Mouse (Mus musculus): ENCODE data around the gene Cacybp. TPM values are rescaled to one million over a fixed set of nuclear protein-coding genes. Genes with fewer than 3 reads are reported as not detected.
A peak's percentile ranks its signal among the peaks of the same experiment; 100 is the strongest.

Cacybp gene
- polyA plus RNA-seq (2016; fragmentation: Nextera tagmentation; extraction: Ambion mirVana), result 268 and 274 TPM in 2 replicates

DNA sequence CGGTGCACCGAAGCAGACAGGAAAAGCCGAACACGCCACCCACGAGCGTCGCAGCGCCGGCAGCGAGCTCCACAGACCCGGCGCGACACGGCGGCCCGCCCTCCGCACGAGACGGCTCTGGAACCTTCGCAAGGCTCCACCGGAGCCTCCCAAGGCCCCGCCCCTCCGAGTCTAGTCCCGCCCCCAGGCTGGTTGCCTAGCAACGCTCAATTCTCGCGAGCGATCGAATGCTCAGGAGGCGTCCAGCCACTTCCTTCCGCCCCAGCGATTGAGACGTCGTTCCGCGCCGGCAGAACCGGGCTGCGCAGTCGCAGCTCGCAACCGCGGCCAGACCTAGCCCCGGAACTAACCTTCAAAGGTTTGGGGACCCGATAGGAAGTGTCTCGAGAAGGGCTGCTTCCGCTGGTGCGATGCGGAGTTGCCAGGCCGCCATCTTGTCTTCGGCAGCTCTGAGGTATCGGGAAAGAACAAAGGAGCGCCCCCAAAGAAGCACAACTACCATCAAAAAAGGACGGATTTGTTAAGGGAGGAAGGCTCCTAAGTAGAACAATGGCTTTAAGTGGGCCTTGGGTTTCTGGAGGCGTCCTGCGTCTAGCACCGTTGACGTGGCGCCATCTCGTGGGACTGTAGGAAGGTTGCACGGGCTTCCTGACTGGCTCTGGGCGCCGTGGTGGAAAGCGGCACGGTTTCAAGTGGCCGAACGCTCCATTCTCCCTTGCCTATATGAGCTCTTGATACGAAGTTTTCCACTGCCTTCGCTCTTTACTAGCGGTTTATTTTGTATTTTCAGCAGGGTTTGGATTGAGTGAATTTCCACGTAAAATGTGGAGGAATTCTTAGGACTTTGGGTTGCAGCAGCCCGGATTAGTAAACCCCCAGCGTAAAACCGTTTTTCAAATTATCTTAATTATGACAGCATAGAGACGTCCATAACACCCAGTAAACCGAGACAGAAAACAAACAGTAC lies at the start of gene Cacybp:
TSS of gene Cacybp (minus strand) at position 173 of the 967 bp plus-strand sequence.
- Histone ChIP-seq H3K36me3 (no peaks in the 10 kb centered on the region), H3K27me3 (no peaks in the 10 kb centered on the region), H3K4me1 (peaks cover 23% of the 10 kb centered on the region), H3K9me3 (no peaks in the 10 kb centered on the region), H3K9ac (replicated peaks) (peak within 1 kb of the TSS; percentile 96), H3K4me3 (peak within 1 kb of the TSS; percentile 85), H3K27ac (replicated peaks) (peak within 1 kb of the TSS; percentile 99), H3K4me2 (replicated peaks) (peak within 1 kb of the TSS; percentile 70)
- peak; percentile 98 for ATAC-seq (ENCODE audit: low FRiP score, low read depth)
- under 1% methylated on average over 66 of the region's 76 CpGs for WGBS

- H3K9me3 ChIP-seq, result no peaks in the 10 kb centered on the region
- H3K36me3 ChIP-seq, result no peaks in the 10 kb centered on the region
- ATAC-seq (ENCODE audit: low FRiP score, low read depth), result no peak
- H3K4me2 ChIP-seq (replicated peaks), result no peak overlapping the region
- WGBS, result 77% methylated on average over 4 of the region's 4 CpGs
- no peaks in the 10 kb centered on the region for H3K27me3 ChIP-seq
- H3K4me3 ChIP-seq, result no peak overlapping the region
- H3K27ac ChIP-seq (replicated peaks), result no peak overlapping the region
- H3K9ac ChIP-seq (replicated peaks), result no peak overlapping the region
- H3K4me1 ChIP-seq, result no peaks in the 10 kb centered on the region
Observed at GRCm38 (mm10) chr1:160262415-160262814, 49.7 kb upstream of the Cacybp start.

- WGBS, result 74% methylated on average over 2 of the region's 2 CpGs
- H3K4me2 ChIP-seq (replicated peaks), result no peak overlapping the region
- no peak overlapping the region for H3K4me3 ChIP-seq
- no peak overlapping the region for H3K27ac ChIP-seq (replicated peaks)
- no peak for ATAC-seq (ENCODE audit: low FRiP score, low read depth)
- H3K9ac ChIP-seq (replicated peaks), result no peak overlapping the region
- no peaks in the 10 kb centered on the region for H3K36me3 ChIP-seq
- H3K27me3 ChIP-seq, result no peaks in the 10 kb centered on the region
- H3K9me3 ChIP-seq, result no peaks in the 10 kb centered on the region
- no peaks in the 10 kb centered on the region for H3K4me1 ChIP-seq
Observed at GRCm38 (mm10) chr1:160261849-160262248, 49.2 kb upstream of the Cacybp start.

DNA sequence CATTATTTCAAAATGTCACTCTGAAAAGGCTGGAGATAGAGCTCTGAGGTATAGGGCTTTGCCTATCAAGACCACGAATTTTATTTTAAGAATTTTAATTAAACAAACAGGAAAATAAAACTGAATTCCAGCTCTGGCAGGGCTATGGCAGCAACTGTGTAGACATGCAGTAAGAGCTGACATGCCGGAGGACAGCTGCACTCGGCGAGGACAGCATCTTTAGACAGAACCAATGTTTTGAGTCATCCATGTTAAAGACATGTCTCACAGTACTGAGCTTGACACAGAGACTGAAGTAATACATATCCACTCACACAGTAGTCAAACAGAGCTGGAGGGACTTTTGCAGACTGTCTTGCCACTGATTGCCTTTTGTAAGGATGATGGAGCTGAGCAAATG lies 47.9 kb upstream of the Cacybp start:
- no peak for ATAC-seq (ENCODE audit: low FRiP score, low read depth)
- Histone ChIP-seq H3K4me2 (replicated peaks) (no peak overlapping the region), H3K27me3 (no peaks in the 10 kb centered on the region), H3K36me3 (no peaks in the 10 kb centered on the region), H3K9ac (replicated peaks) (no peak overlapping the region), H3K4me3 (no peak overlapping the region), H3K9me3 (no peaks in the 10 kb centered on the region), H3K27ac (replicated peaks) (no peak overlapping the region), H3K4me1 (no peaks in the 10 kb centered on the region)
- WGBS, result 86% methylated on average over 4 of the region's 4 CpGs

GRCm38 (mm10) chr1:160259884-160260283 lies 47.2 kb upstream of the Cacybp start:
- H3K9me3 ChIP-seq, result no peaks in the 10 kb centered on the region
- no peaks in the 10 kb centered on the region for H3K4me1 ChIP-seq
- H3K4me2 ChIP-seq (replicated peaks), result no peak overlapping the region
- no peak overlapping the region for H3K4me3 ChIP-seq
- no peak overlapping the region for H3K27ac ChIP-seq (replicated peaks)
- no peaks in the 10 kb centered on the region for H3K27me3 ChIP-seq
- no peaks in the 10 kb centered on the region for H3K36me3 ChIP-seq
- no peak overlapping the region for H3K9ac ChIP-seq (replicated peaks)
- 55% methylated on average over 7 of the region's 7 CpGs for WGBS
- 0 out of 2 replicates have a peak, but pooled peaks have one; percentile 54 for ATAC-seq (ENCODE audit: low FRiP score, low read depth)

DNA sequence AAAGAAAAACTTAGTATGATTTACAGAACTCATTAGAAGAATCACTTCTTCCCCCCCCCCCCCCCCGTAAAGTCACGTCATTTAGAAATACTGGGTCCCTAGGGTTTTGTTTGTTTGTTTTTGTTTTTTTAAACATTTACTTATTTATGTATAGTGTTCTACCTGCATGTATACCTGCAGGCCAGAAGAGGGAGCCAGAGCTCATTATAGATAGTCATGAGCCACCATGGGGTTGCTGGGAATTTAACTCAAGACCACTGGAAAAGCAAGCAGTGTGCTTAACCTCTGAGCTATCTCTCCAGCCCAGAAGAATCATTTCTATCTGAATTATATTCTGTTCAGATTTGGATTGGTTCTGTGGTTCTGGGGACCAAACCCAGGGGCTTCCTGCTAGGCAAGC lies 40.4 kb upstream of the Cacybp start:
- Histone ChIP-seq H3K4me1 (no peaks in the 10 kb centered on the region), H3K9ac (replicated peaks) (no peak overlapping the region), H3K4me2 (replicated peaks) (no peak overlapping the region), H3K9me3 (no peaks in the 10 kb centered on the region), H3K36me3 (no peaks in the 10 kb centered on the region), H3K4me3 (no peak overlapping the region), H3K27ac (replicated peaks) (no peak overlapping the region), H3K27me3 (no peaks in the 10 kb centered on the region)
- no peak for ATAC-seq (ENCODE audit: low FRiP score, low read depth)
- WGBS, result 88% methylated on average over 2 of the region's 2 CpGs

DNA sequence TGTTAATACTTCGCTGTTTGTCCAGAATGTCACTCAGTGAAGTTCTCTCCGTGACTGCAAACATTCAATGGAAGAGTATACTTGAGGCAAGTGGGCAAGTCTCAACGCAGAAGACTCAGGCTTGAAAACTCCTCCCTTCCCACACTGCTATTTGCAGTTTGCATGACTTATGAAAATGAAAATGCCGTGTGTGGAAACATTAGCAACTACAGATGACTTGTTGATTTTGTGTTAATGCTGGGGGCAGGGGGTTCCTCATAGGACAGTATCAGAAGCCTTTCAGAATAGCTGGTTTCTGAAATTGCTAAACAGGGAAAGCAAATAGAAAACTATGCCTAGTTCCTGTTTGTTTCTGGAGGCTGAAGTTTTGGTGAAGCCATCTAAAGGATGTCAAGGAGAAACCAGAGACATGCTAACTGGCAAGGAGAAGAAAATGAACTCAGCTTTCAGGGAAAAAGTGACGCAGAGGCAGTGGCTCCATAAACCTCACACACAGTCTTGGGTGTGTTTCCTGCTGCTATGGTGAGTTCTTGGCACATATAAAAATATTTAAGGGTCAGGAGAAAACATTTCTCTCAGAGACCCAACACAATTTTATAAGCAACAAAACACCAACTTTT lies 38.8 kb upstream of the Cacybp start:
- Histone ChIP-seq H3K27me3 (no peaks in the 10 kb centered on the region), H3K36me3 (no peaks in the 10 kb centered on the region), H3K9ac (replicated peaks) (no peak overlapping the region), H3K9me3 (no peaks in the 10 kb centered on the region), H3K4me1 (no peaks in the 10 kb centered on the region), H3K4me3 (no peak overlapping the region), H3K27ac (replicated peaks) (no peak overlapping the region), H3K4me2 (replicated peaks) (no peak overlapping the region)
- 78% methylated on average over 5 of the region's 5 CpGs for WGBS
- ATAC-seq (ENCODE audit: low FRiP score, low read depth), result no peak

GRCm38 (mm10) chr1:160250782-160251181 lies 38.1 kb upstream of the Cacybp start:
- no peaks in the 10 kb centered on the region for H3K4me1 ChIP-seq
- H3K4me3 ChIP-seq, result no peak overlapping the region
- H3K27me3 ChIP-seq, result no peaks in the 10 kb centered on the region
- no peak overlapping the region for H3K9ac ChIP-seq (replicated peaks)
- H3K36me3 ChIP-seq, result no peaks in the 10 kb centered on the region
- H3K9me3 ChIP-seq, result no peaks in the 10 kb centered on the region
- no peak for ATAC-seq (ENCODE audit: low FRiP score, low read depth)
- 82% methylated on average over 4 of the region's 4 CpGs for WGBS
- H3K27ac ChIP-seq (replicated peaks), result no peak overlapping the region
- H3K4me2 ChIP-seq (replicated peaks), result no peak overlapping the region

DNA sequence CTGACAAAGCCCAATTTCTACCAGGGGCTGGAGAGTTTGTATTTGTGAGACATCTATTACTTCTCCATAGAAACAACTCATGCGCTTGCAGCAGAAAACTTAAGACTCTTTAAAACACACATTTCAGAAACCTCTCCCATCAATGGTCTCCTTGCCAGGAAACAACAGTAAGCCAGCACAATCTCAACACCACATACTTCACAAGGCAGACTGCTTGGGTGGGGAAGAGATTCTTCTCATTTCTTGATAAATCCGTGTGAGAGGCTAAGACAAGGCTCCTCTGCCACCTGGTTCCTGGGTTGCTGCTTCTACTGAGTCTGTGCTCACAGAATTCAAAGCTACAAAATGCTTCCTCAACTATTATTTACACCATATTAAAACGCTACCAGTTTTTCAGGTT lies 37.1 kb upstream of the Cacybp start:
- no peak overlapping the region for H3K4me3 ChIP-seq
- no peak for ATAC-seq (ENCODE audit: low FRiP score, low read depth)
- H3K36me3 ChIP-seq, result no peaks in the 10 kb centered on the region
- no peaks in the 10 kb centered on the region for H3K9me3 ChIP-seq
- WGBS, result 80% methylated on average over 3 of the region's 3 CpGs
- H3K9ac ChIP-seq (replicated peaks), result no peak overlapping the region
- no peak overlapping the region for H3K27ac ChIP-seq (replicated peaks)
- H3K4me1 ChIP-seq, result no peaks in the 10 kb centered on the region
- H3K27me3 ChIP-seq, result no peaks in the 10 kb centered on the region
- no peak overlapping the region for H3K4me2 ChIP-seq (replicated peaks)

DNA sequence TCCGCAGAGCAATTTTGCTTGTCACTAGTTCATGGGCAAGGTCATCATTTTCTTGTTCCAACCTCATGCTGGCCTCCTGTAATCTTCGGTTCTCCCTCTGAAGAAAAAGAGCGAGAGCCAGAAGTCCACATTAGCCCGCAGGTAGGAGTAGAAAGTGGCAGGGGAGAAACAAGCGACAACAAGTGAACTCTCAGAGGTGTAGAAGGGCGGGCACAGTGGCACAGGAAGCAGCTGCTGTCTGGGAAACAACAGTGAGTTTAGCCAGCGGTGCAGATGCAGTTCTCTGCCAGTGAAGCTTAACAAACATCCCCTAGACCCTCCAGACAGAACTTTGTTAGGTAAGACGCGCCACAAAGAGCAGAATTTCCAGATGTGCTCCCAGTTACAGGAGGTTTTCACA lies 34.8 kb upstream of the Cacybp start:
- no peak for ATAC-seq (ENCODE audit: low FRiP score, low read depth)
- Histone ChIP-seq H3K4me1 (no peaks in the 10 kb centered on the region), H3K27ac (replicated peaks) (no peak overlapping the region), H3K27me3 (no peaks in the 10 kb centered on the region), H3K36me3 (no peaks in the 10 kb centered on the region), H3K9me3 (no peaks in the 10 kb centered on the region), H3K4me2 (replicated peaks) (no peak overlapping the region), H3K9ac (replicated peaks) (no peak overlapping the region), H3K4me3 (no peak overlapping the region)
- WGBS, result 94% methylated on average over 9 of the region's 9 CpGs

- H3K4me3 ChIP-seq, result no peak overlapping the region
- no peaks in the 10 kb centered on the region for H3K9me3 ChIP-seq
- no peak for ATAC-seq (ENCODE audit: low FRiP score, low read depth)
- H3K36me3 ChIP-seq, result no peaks in the 10 kb centered on the region
- H3K27ac ChIP-seq (replicated peaks), result no peak overlapping the region
- H3K9ac ChIP-seq (replicated peaks), result no peak overlapping the region
- H3K27me3 ChIP-seq, result no peaks in the 10 kb centered on the region
- 81% methylated on average over 4 of the region's 4 CpGs for WGBS
- no peak overlapping the region for H3K4me2 ChIP-seq (replicated peaks)
- no peaks in the 10 kb centered on the region for H3K4me1 ChIP-seq
Observed at GRCm38 (mm10) chr1:160246844-160247243, 34.2 kb upstream of the Cacybp start.

DNA sequence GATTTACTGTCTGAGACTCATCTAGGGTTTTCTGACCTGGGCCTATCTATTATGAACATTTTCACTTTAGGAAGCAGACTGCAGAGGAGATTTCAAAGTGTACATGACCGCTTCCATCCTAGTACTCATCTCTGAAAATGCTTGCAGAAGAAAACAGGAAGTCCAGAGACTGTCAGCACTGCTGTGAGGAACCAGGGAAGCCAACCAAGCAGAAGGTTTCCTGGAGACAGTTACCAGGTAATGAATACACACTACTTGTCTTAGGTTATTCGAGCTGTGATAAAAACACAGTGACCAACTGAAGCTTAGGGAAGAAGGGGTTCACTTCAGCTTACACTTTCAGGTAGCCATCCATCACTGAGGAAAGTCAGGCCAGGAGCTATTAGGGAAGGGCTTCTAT lies 33.3 kb upstream of the Cacybp start:
- H3K27me3 ChIP-seq, result no peaks in the 10 kb centered on the region
- no peaks in the 10 kb centered on the region for H3K9me3 ChIP-seq
- ATAC-seq (ENCODE audit: low FRiP score, low read depth), result no peak
- 83% methylated on average over 2 of the region's 2 CpGs for WGBS
- no peak overlapping the region for H3K9ac ChIP-seq (replicated peaks)
- H3K27ac ChIP-seq (replicated peaks), result no peak overlapping the region
- H3K4me1 ChIP-seq, result no peaks in the 10 kb centered on the region
- no peak overlapping the region for H3K4me3 ChIP-seq
- H3K4me2 ChIP-seq (replicated peaks), result no peak overlapping the region
- no peaks in the 10 kb centered on the region for H3K36me3 ChIP-seq

Data from midbrain, embryonic 12.5 days (tissue).